7 mouse cellular contexts compared by ENCODE assay signal in the genomic region with DNA sequence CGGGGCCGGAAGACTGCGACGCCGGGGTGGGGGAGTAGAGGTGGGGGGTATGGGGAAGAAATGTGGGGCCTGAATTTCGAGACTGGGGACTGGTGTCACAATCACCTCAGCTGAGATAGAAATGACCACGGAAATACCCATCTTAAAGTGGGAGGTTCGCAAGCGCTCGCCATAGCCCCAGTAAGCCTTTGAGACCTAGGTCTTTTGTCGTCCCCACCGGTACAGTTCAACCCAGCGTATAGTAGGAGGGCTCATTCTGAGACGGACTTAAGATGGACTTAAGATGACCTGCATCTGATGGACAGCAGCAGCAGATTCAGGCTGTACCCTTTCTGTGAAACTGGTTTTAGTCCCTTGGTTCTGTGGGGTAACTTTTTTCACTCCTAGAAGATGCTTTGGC.
DNase-seq lines count a peak whose midpoint lies in the region; ATAC-seq and TF ChIP-seq lines count a peak whose summit lies in the region.

No protein-coding gene starts in this region.

- 2% methylated on average over 14 of the region's 14 CpGs for WGBS in lung, embryonic 16.5 days
- WGBS in forebrain, embryonic 10.5 days, result 1% methylated on average over 14 of the region's 14 CpGs
- WGBS in limb, embryonic 11.5 days, result under 1% methylated on average over 14 of the region's 14 CpGs
- WGBS in olfactory bulb, adult 2 months, result 4% methylated on average over 14 of the region's 14 CpGs

- peaks cover 8% of the 10 kb centered on the region for H3K4me1 ChIP-seq in lung, embryonic 16.5 days (replicated peaks; ENCODE audit: control insufficient read depth, insufficient read depth, low read length)
- H3K4me1 ChIP-seq in forebrain, embryonic 10.5 days, result peaks cover 13% of the 10 kb centered on the region
- H3K4me1 ChIP-seq in limb, embryonic 11.5 days (ENCODE audit: control insufficient read depth, insufficient read depth, low read length), result peaks cover 4% of the 10 kb centered on the region; the same call in 1 of the 2 replicates
- peaks cover 7% of the 10 kb centered on the region; the same call in 1 of the 2 replicates for H3K4me1 ChIP-seq in olfactory bulb, adult 2 months (ENCODE audit: control insufficient read depth, insufficient read depth, low read length)

- TF ChIP-seq POLR2A in olfactory bulb, adult 2 months (IDR thresholded peaks at IDR 0.05; ENCODE audit: insufficient read depth, low read depth, low read length), result no peak

- no peaks in the 10 kb centered on the region for H3K36me3 ChIP-seq in lung, embryonic 16.5 days (ENCODE audit: control insufficient read depth, insufficient read depth, low read length)
- H3K36me3 ChIP-seq in forebrain, embryonic 10.5 days (replicated peaks), result no peaks in the 10 kb centered on the region
- H3K36me3 ChIP-seq in limb, embryonic 11.5 days (ENCODE audit: control insufficient read depth, insufficient read depth, low read length), result no peaks in the 10 kb centered on the region

- peak overlapping the region; percentile 94 for H3K4me2 ChIP-seq in lung, embryonic 16.5 days (ENCODE audit: low read depth, low read length)
- peak overlapping the region; percentile 91 for H3K4me2 ChIP-seq in limb, embryonic 11.5 days (ENCODE audit: low read depth, severe bottlenecking)

- no peak for TF ChIP-seq CTCF in olfactory bulb, adult 2 months (IDR thresholded peaks at IDR 0.05; ENCODE audit: insufficient read depth, low read depth, low read length)

- ATAC-seq in lung, embryonic 16.5 days (ENCODE audit: low read depth), result peak; percentile 45; the same call in 1 of the 2 replicates
- no peak; the same call in 1 of the 2 replicates for ATAC-seq in limb, embryonic 11.5 days (ENCODE audit: insufficient number of reproducible peaks, low FRiP score, low TSS enrichment, low read depth)

- peak overlapping the region; percentile 66 for H3K4me3 ChIP-seq in lung, embryonic 16.5 days (ENCODE audit: low read length)
- H3K4me3 ChIP-seq in forebrain, embryonic 10.5 days, result peak overlapping the region; percentile 70
- peak overlapping the region; percentile 54 for H3K4me3 ChIP-seq in limb, embryonic 11.5 days (ENCODE audit: low read depth, low read length)
- H3K4me3 ChIP-seq in olfactory bulb, adult 2 months (ENCODE audit: insufficient read depth, low read depth, low read length), result peak overlapping the region; percentile 48

- 0 out of 2 replicates have a peak, but pooled peaks cover 2% of the 10 kb centered on the region for H3K27me3 ChIP-seq in lung, embryonic 16.5 days (ENCODE audit: control insufficient read depth, insufficient read depth, low read depth, low read length)
- H3K27me3 ChIP-seq in forebrain, embryonic 10.5 days (ENCODE audit: poor library complexity, severe bottlenecking), result peaks cover 21% of the 10 kb centered on the region
- 0 out of 2 replicates have a peak, but pooled peaks cover 8% of the 10 kb centered on the region for H3K27me3 ChIP-seq in limb, embryonic 11.5 days (ENCODE audit: control insufficient read depth, insufficient read depth, low read length)

- no peaks in the 10 kb centered on the region for H3K9me3 ChIP-seq in lung, embryonic 16.5 days (ENCODE audit: control insufficient read depth, low read length)
- H3K9me3 ChIP-seq in forebrain, embryonic 10.5 days, result no peaks in the 10 kb centered on the region; the same call in 1 of the 2 replicates
- no peaks in the 10 kb centered on the region for H3K9me3 ChIP-seq in limb, embryonic 11.5 days (ENCODE audit: control insufficient read depth, low read length)

- peak overlapping the region; percentile 70 for H3K9ac ChIP-seq in lung, embryonic 16.5 days (ENCODE audit: low read length)
- H3K9ac ChIP-seq in limb, embryonic 11.5 days (ENCODE audit: low read length), result peak overlapping the region; percentile 60

- H3K27ac ChIP-seq in lung, embryonic 16.5 days (ENCODE audit: low read length), result peak overlapping the region; percentile 37
- peak overlapping the region; percentile 76 for H3K27ac ChIP-seq in forebrain, embryonic 10.5 days
- no peak overlapping the region for H3K27ac ChIP-seq in limb, embryonic 11.5 days (replicated peaks; ENCODE audit: low read depth, low read length)
- H3K27ac ChIP-seq in olfactory bulb, adult 2 months (ENCODE audit: insufficient read depth, low read depth, low read length), result no peak overlapping the region

- DNase-seq in lung, adult 18-20 months, result no peak
- no peak for DNase-seq in forebrain, embryonic 10.5 days (ENCODE audit: extremely low spot score, low spot score)
- peak; percentile 25 for DNase-seq in limb, embryonic 11.5 days (ENCODE audit: low spot score)
- DNase-seq in right cerebral cortex, postnatal 25 days, result no peak
- no peak for DNase-seq in thymus, adult 18-20 months

Comparison
In these comparisons a context has a peak if more than half of its experiments do, and no peak if none do; other contexts are left out.
1. H3K27ac ChIP-seq: peak in lung, embryonic 16.5 days (single experiment) and forebrain, embryonic 10.5 days (single experiment); none in limb, embryonic 11.5 days (single experiment) and olfactory bulb, adult 2 months (single experiment).
2. Peak in every context shown above with its lines, with median percentiles within 50 percentile points of each other: H3K4me3 ChIP-seq.